Mouse (Mus musculus) testis, adult 2 months (tissue): ENCODE results near the gene Fam217b. TPM values are rescaled to one million over a fixed set of nuclear protein-coding genes. Genes with fewer than 3 reads are reported as not detected.

Experiments
- H3K27ac ChIP-seq: fragments of 200-500 bp; 2 replicates; pipeline ENCODE4 v1.5.1; 2012; ENCODE audit warnings: low read depth, low read length; ENCODE audit not compliant: control insufficient read depth, insufficient read depth
- H3K27me3 ChIP-seq: fragments of 200-500 bp; 2 replicates; pipeline ENCODE4 v1.6.1; 2012; ENCODE audit warnings: mild to moderate bottlenecking, low read length, moderate library complexity; ENCODE audit not compliant: control insufficient read depth, insufficient read depth
- H3K36me3 ChIP-seq: fragments of 200-500 bp; 2 replicates; pipeline ENCODE4 v1.6.1; 2012; ENCODE audit warnings: mild to moderate bottlenecking, low read length; ENCODE audit not compliant: control insufficient read depth, insufficient read depth
- H3K4me1 ChIP-seq: fragments of 200-500 bp; 2 replicates; pipeline ENCODE4 v1.6.1; 2012; ENCODE audit warnings: low read length; ENCODE audit not compliant: control insufficient read depth, insufficient read depth
- H3K4me3 ChIP-seq: fragments of 200-500 bp; 2 replicates; pipeline ENCODE4 v1.5.1; 2012; ENCODE audit warnings: low read depth, mild to moderate bottlenecking, low read length, moderate library complexity, mixed read lengths; ENCODE audit not compliant: control insufficient read depth
- CTCF ChIP-seq: fragments of 200-500 bp; IDR thresholded peaks from 2 replicates; pipeline ENCODE4 v1.5.1; 2012; ENCODE audit warnings: low read depth, mild to moderate bottlenecking, inconsistent platforms, low read length, moderate library complexity; ENCODE audit not compliant: control insufficient read depth, insufficient read depth, insufficient replicate concordance
- POLR2A ChIP-seq: fragments of 200-500 bp; IDR thresholded peaks from 2 replicates; pipeline ENCODE4 v1.6.1; 2012; ENCODE audit warnings: low read depth, mild to moderate bottlenecking, inconsistent platforms, low read length, moderate library complexity; ENCODE audit not compliant: control insufficient read depth
- polyA plus RNA-seq: library from polyadenylated mRNA; depleted of rRNA; stranded (reverse); fragments of >200 nt; gene quantifications from 2 replicates; pipeline ENCODE4 v1.2.3, GENCODE M21; 2012

Gene Fam217b
- polyA plus RNA-seq, 1 experiment = 2.6 TPM

GRCm38 (mm10) chr2:178426229-178426628 is 11.9 kb downstream of the Fam217b start:
- TF ChIP-seq POLR2A (no peak), CTCF (no peak)
- Histone ChIP-seq H3K27ac (no peak overlapping the region), H3K36me3 (no peaks in the 10 kb centered on the region), H3K4me3 (no peak overlapping the region), H3K4me1 (no peaks in the 10 kb centered on the region), H3K27me3 (no peaks in the 10 kb centered on the region)

GRCm38 (mm10) chr2:178427181-178427580 is 12.9 kb downstream of the Fam217b start:
- Histone ChIP-seq H3K27ac (no peak overlapping the region), H3K4me3 (no peak overlapping the region), H3K4me1 (no peaks in the 10 kb centered on the region), H3K36me3 (no peaks in the 10 kb centered on the region), H3K27me3 (no peaks in the 10 kb centered on the region)
- TF ChIP-seq CTCF (no peak), POLR2A (no peak)

GRCm38 (mm10) chr2:178428183-178428582 is 13.9 kb downstream of the Fam217b start:
- Histone ChIP-seq H3K4me3 (no peak overlapping the region), H3K27ac (no peak overlapping the region), H3K36me3 (no peaks in the 10 kb centered on the region), H3K27me3 (no peaks in the 10 kb centered on the region), H3K4me1 (no peaks in the 10 kb centered on the region)
- TF ChIP-seq POLR2A (no peak), CTCF (no peak)

- no peak overlapping the region for H3K4me3 ChIP-seq
- no peaks in the 10 kb centered on the region for H3K36me3 ChIP-seq
- H3K27me3 ChIP-seq = no peaks in the 10 kb centered on the region
- H3K4me1 ChIP-seq = no peaks in the 10 kb centered on the region
- no peak overlapping the region for H3K27ac ChIP-seq
- TF ChIP-seq POLR2A (no peak), CTCF (no peak)
These were observed 14.4 kb downstream of the Fam217b start for GRCm38 (mm10) chr2:178428676-178429075.

GRCm38 (mm10) chr2:178429426-178429825 is 15.1 kb downstream of the Fam217b start:
- Histone ChIP-seq H3K27me3 (no peaks in the 10 kb centered on the region), H3K4me1 (no peaks in the 10 kb centered on the region), H3K36me3 (no peaks in the 10 kb centered on the region), H3K4me3 (no peak overlapping the region), H3K27ac (no peak overlapping the region)
- TF ChIP-seq CTCF = no peak
- no peak for TF ChIP-seq POLR2A

GRCm38 (mm10) chr2:178430231-178430630 is 15.9 kb downstream of the Fam217b start, which contains the start of gene Cdh26:
TSS of gene Cdh26 (plus strand) at chr2:178430531.
- H3K27ac ChIP-seq = no peak within 1 kb of the TSS
- H3K36me3 ChIP-seq = no peaks in the 10 kb centered on the region
- no peak for TF ChIP-seq POLR2A
- TF ChIP-seq CTCF = no peak
- no peak within 1 kb of the TSS for H3K4me3 ChIP-seq
- H3K4me1 ChIP-seq = no peaks in the 10 kb centered on the region
- H3K27me3 ChIP-seq = no peaks in the 10 kb centered on the region

- H3K4me3 ChIP-seq = no peak overlapping the region
- H3K27me3 ChIP-seq = no peaks in the 10 kb centered on the region
- H3K36me3 ChIP-seq = no peaks in the 10 kb centered on the region
- H3K27ac ChIP-seq = no peak overlapping the region
- TF ChIP-seq POLR2A (no peak), CTCF (no peak)
- H3K4me1 ChIP-seq = no peaks in the 10 kb centered on the region
These were observed 19.2 kb downstream of the Fam217b start for GRCm38 (mm10) chr2:178433495-178433894.

- Histone ChIP-seq H3K4me3 (no peak overlapping the region), H3K27me3 (no peaks in the 10 kb centered on the region), H3K27ac (no peak overlapping the region), H3K4me1 (no peaks in the 10 kb centered on the region), H3K36me3 (no peaks in the 10 kb centered on the region)
- TF ChIP-seq CTCF (no peak), POLR2A (no peak)
These were observed 19.6 kb downstream of the Fam217b start for GRCm38 (mm10) chr2:178433903-178434302.
